ENCODE assay signal across 14 mouse cellular contexts in genomic region chr5:121961256-121961655, GRCm38 (mm10).
"Had no signal": no experiment of that assay in that cellular context is flagged by ENCODE, and none has a peak within 500 bp of the region (broad histone marks: within the 10 kb centered on the region; RNA-seq: fewer than 3 reads in every experiment).

No protein-coding gene starts in this region.

- H3K36me3 ChIP-seq: limb, embryonic 10.5 days; liver, embryonic 15.5 days; midbrain, embryonic 15.5 days had no signal

- H3K4me1 ChIP-seq: liver, embryonic 15.5 days; megakaryocyte, embryonic 14.5 days had no signal

- H3K9me3 ChIP-seq: limb, embryonic 10.5 days; liver, embryonic 15.5 days; megakaryocyte, embryonic 14.5 days; midbrain, embryonic 15.5 days had no signal

- H3K4me3 ChIP-seq: limb, embryonic 10.5 days; liver, embryonic 15.5 days; megakaryocyte, embryonic 14.5 days; midbrain, embryonic 15.5 days had no signal

- H3K27ac ChIP-seq: kidney, postnatal 0 days; limb, embryonic 10.5 days; liver, embryonic 15.5 days; macrophage; midbrain, embryonic 15.5 days; stomach, postnatal 0 days had no signal

- H3K9ac ChIP-seq: liver, embryonic 15.5 days; midbrain, embryonic 15.5 days had no signal

- H3K27me3 ChIP-seq: liver, embryonic 15.5 days; midbrain, embryonic 15.5 days had no signal

- ATAC-seq: midbrain, embryonic 15.5 days had no signal

- H3K4me2 ChIP-seq: liver, embryonic 11.5 days; liver, embryonic 15.5 days; midbrain, embryonic 11.5 days; midbrain, embryonic 15.5 days had no signal

- DNase-seq: kidney, adult 9 months; kidney, postnatal 36 days; lung, adult 2 months; lung, postnatal 14 days; thymus, postnatal 4 days had no signal
